Mouse (Mus musculus): ENCODE data around the gene Pomt1. TPM values are rescaled to one million over a fixed set of nuclear protein-coding genes. Genes with fewer than 3 reads are reported as not detected.

Pomt1 gene
- polyA plus RNA-seq, 1 experiment from 2014 or later, result 9.2 TPM

GRCm38 (mm10) chr2:32235433-32235832 lies 957 bp upstream of the Pomt1 start:
- Histone ChIP-seq H3K27me3 (replicated peaks; ENCODE audit: control insufficient read depth, insufficient read depth, low read length) (no peaks in the 10 kb centered on the region), H3K4me3 (ENCODE audit: low read depth, low read length) (peak overlapping the region; percentile 70), H3K9ac (ENCODE audit: low read depth, low read length) (no peak overlapping the region), H3K4me1 (replicated peaks; ENCODE audit: control insufficient read depth, insufficient read depth, low read length) (0 out of 2 replicates have a peak, but pooled peaks cover 3% of the 10 kb centered on the region), H3K36me3 (ENCODE audit: control insufficient read depth, insufficient read depth) (peaks cover 42% of the 10 kb centered on the region), H3K4me2 (replicated peaks; ENCODE audit: low read depth) (peak overlapping the region; percentile 89), H3K9me3 (ENCODE audit: control insufficient read depth) (no peaks in the 10 kb centered on the region), H3K27ac (ENCODE audit: low read depth, low read length) (no peak overlapping the region)
- TF ChIP-seq CTCF (IDR thresholded peaks at IDR 0.05; ENCODE audit: low read depth), result no peak
- WGBS, result 18% methylated on average over 7 of the region's 7 CpGs
- no peak for ATAC-seq

GRCm38 (mm10) chr2:32236760-32237487 lies 534 bp downstream of the Pomt1 start:
- Histone ChIP-seq H3K4me3 (ENCODE audit: low read depth, low read length) (peak overlapping the region; percentile 70), H3K4me2 (replicated peaks; ENCODE audit: low read depth) (peak overlapping the region; percentile 89), H3K36me3 (ENCODE audit: control insufficient read depth, insufficient read depth) (peaks cover 28% of the 10 kb centered on the region), H3K9me3 (ENCODE audit: control insufficient read depth) (no peaks in the 10 kb centered on the region), H3K27me3 (replicated peaks; ENCODE audit: control insufficient read depth, insufficient read depth, low read length) (no peaks in the 10 kb centered on the region), H3K9ac (ENCODE audit: low read depth, low read length) (peak overlapping the region; percentile 71), H3K4me1 (replicated peaks; ENCODE audit: control insufficient read depth, insufficient read depth, low read length) (0 out of 2 replicates have a peak, but pooled peaks cover 3% of the 10 kb centered on the region), H3K27ac (ENCODE audit: low read depth, low read length) (peak overlapping the region; percentile 60)
- ATAC-seq, result peak; percentile 32
- peak; percentile 64 for TF ChIP-seq CTCF (IDR thresholded peaks at IDR 0.05; ENCODE audit: low read depth)
- WGBS, result under 1% methylated on average over 20 of the region's 20 CpGs

- no peaks in the 10 kb centered on the region for H3K9me3 ChIP-seq (ENCODE audit: control insufficient read depth)
- no peak for TF ChIP-seq CTCF (IDR thresholded peaks at IDR 0.05; ENCODE audit: low read depth)
- H3K4me1 ChIP-seq (replicated peaks; ENCODE audit: control insufficient read depth, insufficient read depth, low read length), result 0 out of 2 replicates have a peak, but pooled peaks cover 3% of the 10 kb centered on the region
- no peak overlapping the region for H3K27ac ChIP-seq (ENCODE audit: low read depth, low read length)
- ATAC-seq, result no peak
- no peaks in the 10 kb centered on the region for H3K27me3 ChIP-seq (replicated peaks; ENCODE audit: control insufficient read depth, insufficient read depth, low read length)
- 29% methylated on average over 4 of the region's 4 CpGs for WGBS
- H3K4me2 ChIP-seq (replicated peaks; ENCODE audit: low read depth), result peak overlapping the region; percentile 89
- peak overlapping the region; percentile 70 for H3K4me3 ChIP-seq (ENCODE audit: low read depth, low read length)
- peak overlapping the region; percentile 71; the same call in 1 of the 2 replicates for H3K9ac ChIP-seq (ENCODE audit: low read depth, low read length)
- H3K36me3 ChIP-seq (ENCODE audit: control insufficient read depth, insufficient read depth), result peaks cover 22% of the 10 kb centered on the region; the same call in 1 of the 2 replicates
Observed at GRCm38 (mm10) chr2:32237571-32237970, 1.2 kb downstream of the Pomt1 start.

GRCm38 (mm10) chr2:32238708-32239435 lies 2.5 kb downstream of the Pomt1 start:
- WGBS, result 93% methylated on average over 9 of the region's 9 CpGs
- H3K9me3 ChIP-seq (ENCODE audit: control insufficient read depth), result no peaks in the 10 kb centered on the region
- 0 out of 2 replicates have a peak, but pooled peaks cover 3% of the 10 kb centered on the region for H3K4me1 ChIP-seq (replicated peaks; ENCODE audit: control insufficient read depth, insufficient read depth, low read length)
- H3K4me3 ChIP-seq (ENCODE audit: low read depth, low read length), result no peak overlapping the region
- H3K27me3 ChIP-seq (replicated peaks; ENCODE audit: control insufficient read depth, insufficient read depth, low read length), result no peaks in the 10 kb centered on the region
- no peak for TF ChIP-seq CTCF (IDR thresholded peaks at IDR 0.05; ENCODE audit: low read depth)
- ATAC-seq, result no peak
- no peak overlapping the region for H3K27ac ChIP-seq (ENCODE audit: low read depth, low read length)
- H3K4me2 ChIP-seq (replicated peaks; ENCODE audit: low read depth), result no peak overlapping the region
- H3K9ac ChIP-seq (ENCODE audit: low read depth, low read length), result no peak overlapping the region
- peaks cover 15% of the 10 kb centered on the region; the same call in 1 of the 2 replicates for H3K36me3 ChIP-seq (ENCODE audit: control insufficient read depth, insufficient read depth)

- Histone ChIP-seq H3K9me3 (ENCODE audit: control insufficient read depth) (no peaks in the 10 kb centered on the region), H3K4me1 (replicated peaks; ENCODE audit: control insufficient read depth, insufficient read depth, low read length) (0 out of 2 replicates have a peak, but pooled peaks cover 3% of the 10 kb centered on the region), H3K27ac (ENCODE audit: low read depth, low read length) (no peak overlapping the region), H3K36me3 (ENCODE audit: control insufficient read depth, insufficient read depth) (peaks cover 30% of the 10 kb centered on the region), H3K9ac (ENCODE audit: low read depth, low read length) (no peak overlapping the region), H3K27me3 (replicated peaks; ENCODE audit: control insufficient read depth, insufficient read depth, low read length) (no peaks in the 10 kb centered on the region), H3K4me3 (ENCODE audit: low read depth, low read length) (no peak overlapping the region), H3K4me2 (replicated peaks; ENCODE audit: low read depth) (no peak overlapping the region)
- TF ChIP-seq CTCF (IDR thresholded peaks at IDR 0.05; ENCODE audit: low read depth), result no peak
- WGBS, result 84% methylated on average over 5 of the region's 5 CpGs
- no peak for ATAC-seq
Observed at GRCm38 (mm10) chr2:32240591-32240990, 4.2 kb downstream of the Pomt1 start.

- Histone ChIP-seq H3K9me3 (ENCODE audit: control insufficient read depth) (no peaks in the 10 kb centered on the region), H3K36me3 (ENCODE audit: control insufficient read depth, insufficient read depth) (peaks cover 54% of the 10 kb centered on the region), H3K4me3 (ENCODE audit: low read depth, low read length) (no peak overlapping the region), H3K4me2 (replicated peaks; ENCODE audit: low read depth) (no peak overlapping the region), H3K4me1 (replicated peaks; ENCODE audit: control insufficient read depth, insufficient read depth, low read length) (no peaks in the 10 kb centered on the region), H3K27me3 (replicated peaks; ENCODE audit: control insufficient read depth, insufficient read depth, low read length) (no peaks in the 10 kb centered on the region), H3K27ac (ENCODE audit: low read depth, low read length) (no peak overlapping the region), H3K9ac (ENCODE audit: low read depth, low read length) (no peak overlapping the region)
- TF ChIP-seq CTCF (IDR thresholded peaks at IDR 0.05; ENCODE audit: low read depth), result no peak
- no peak for ATAC-seq
- 91% methylated on average over 4 of the region's 4 CpGs for WGBS
Observed at GRCm38 (mm10) chr2:32242986-32243385, 6.6 kb downstream of the Pomt1 start.
